Mouse (Mus musculus) naive thymus-derived CD4-positive, alpha-beta T cell, adult 5 months (primary cell): ENCODE measurements around the gene Kdm7a. TPM values are rescaled to one million over a fixed set of nuclear protein-coding genes. Genes with fewer than 3 reads are reported as not detected.

Experiments
- polyA plus RNA-seq: library from polyadenylated mRNA; unstranded; fragments of 100-300 nt; shearing (Covaris generic); gene quantifications from one replicate; pipeline ENCODE4 v1.2.1, GENCODE M21; 2017

The Kdm7a gene
- 82.4 TPM for polyA plus RNA-seq

DNA sequence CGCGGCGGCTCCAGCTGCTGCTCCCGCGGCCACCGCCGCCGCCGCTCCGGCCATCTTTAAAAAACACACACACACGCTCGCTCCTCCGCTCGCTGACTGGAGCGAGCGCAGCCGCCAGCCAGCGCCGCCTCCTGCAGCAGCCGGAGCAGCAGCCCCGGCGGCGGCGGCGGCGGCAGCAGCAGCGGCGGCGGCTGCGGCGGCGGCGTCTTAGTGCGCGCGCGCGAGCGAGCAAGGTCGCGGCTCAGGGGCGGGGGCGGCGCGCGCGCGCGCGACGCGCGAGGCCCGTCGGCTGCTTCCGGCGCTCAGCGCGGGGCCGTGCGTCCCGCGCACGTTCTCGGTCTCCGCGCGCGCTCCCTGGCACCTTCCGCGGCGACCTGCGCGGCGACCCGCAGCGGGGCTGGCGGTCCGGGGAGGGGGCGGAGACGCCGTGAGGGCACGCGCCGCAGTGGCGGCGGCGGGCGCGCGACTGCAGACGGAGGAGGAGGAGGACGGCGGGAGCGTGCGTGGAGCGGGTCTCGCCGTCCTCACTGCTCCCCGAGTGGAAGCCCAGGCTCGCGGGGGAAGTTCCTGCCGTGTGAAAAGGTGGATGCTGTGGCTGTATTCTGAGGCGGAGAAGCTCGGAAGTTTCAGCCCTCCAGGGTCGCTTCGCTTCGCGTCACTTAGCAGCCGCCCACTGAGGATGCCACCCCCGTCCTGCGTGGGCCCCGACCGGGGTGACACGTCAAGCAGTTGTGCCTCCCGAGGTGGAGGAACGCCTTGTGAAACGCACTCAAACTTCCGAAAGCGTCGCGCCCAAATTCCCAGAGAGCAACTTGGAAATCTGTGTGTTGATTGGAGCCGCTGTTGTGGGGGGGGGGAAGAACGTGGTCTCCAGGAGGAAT lies at the start of gene Kdm7a:
TSS of gene Kdm7a (minus strand) at position 209 of the 881 bp plus-strand sequence.

DNA sequence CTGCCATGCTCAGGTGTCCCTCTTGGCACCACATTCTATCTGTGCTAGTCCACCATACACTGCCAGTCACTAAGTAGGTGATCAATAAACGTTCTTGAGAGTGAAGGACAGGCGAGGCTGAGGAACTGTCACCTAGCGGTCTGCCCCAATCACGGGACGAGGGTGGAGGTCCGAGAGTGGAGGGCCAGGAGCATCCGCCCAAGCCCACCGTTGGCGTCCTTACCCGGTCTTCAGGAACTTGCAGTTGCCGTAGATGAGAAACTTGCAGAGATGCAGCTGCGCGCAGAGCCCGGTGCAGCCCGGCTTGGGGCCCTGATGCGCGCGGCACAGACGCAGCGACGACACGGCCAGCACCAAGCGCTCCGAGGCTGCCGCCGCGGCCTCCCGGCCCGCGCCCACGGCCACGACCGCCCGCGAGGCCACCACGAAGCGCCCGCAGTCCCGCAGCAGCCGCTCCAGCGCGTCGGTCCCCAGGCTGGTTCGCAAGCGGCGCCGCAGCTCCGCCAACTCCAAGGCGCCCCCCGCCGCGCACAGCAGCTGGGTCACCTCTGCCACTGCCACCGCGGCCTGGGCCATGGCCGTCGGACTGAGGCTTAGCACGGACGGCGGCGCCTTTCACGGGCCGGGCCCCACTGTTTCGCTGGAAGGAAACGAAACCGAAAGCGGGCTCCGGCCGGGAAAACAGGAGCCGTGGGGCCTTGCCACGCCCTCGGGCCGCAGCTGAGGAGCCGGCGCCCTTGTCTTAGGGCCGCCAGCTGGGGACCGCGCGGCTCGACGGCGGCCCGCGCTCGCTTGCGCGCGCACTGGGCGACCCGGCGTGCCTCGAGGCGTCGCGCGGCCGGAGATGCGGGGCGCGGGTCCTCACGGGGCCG lies 88.8 kb downstream of the Kdm7a start, which contains the start of gene Parp12:
TSS of gene Parp12 (minus strand) at position 766 of the 872 bp plus-strand sequence.

Other genes starting within 250 kb of the Kdm7a start
- gene Parp12, start 88.4 kb downstream of the Kdm7a start, polyA plus RNA-seq, result 4.9 TPM
- 45.1 TPM for gene Slc37a3, start 170.9 kb upstream of the Kdm7a start, polyA plus RNA-seq
- gene Rab19, start 174.4 kb upstream of the Kdm7a start, polyA plus RNA-seq, result 12.1 TPM
- gene Mkrn1, start 213.7 kb upstream of the Kdm7a start, polyA plus RNA-seq, result 231 TPM